Mouse (Mus musculus) lung, embryonic 16.5 days (tissue): ENCODE results near the gene Gpx2. TPM values are rescaled to one million over a fixed set of nuclear protein-coding genes. Genes with fewer than 3 reads are reported as not detected.

Experiments used
- ATAC-seq: fragments of 200-750 bp; cut with Nextera tagmentation; 2 replicates; pipeline ENCODE4 v1.8.0; 2017; ENCODE audit warnings: low read depth, mild to moderate bottlenecking, moderate library complexity
- H3K27ac ChIP-seq: fragments of 300-500 bp; sonication (generic); 2 replicates; pipeline ENCODE4 v1.5.1; 2014; ENCODE audit warnings: mild to moderate bottlenecking, control low read depth, low read length
- H3K27me3 ChIP-seq: fragments of 300-500 bp; sonication (generic); 2 replicates; pipeline ENCODE4 v1.6.1; 2014; ENCODE audit warnings: low read depth, low read length, mixed read lengths; ENCODE audit not compliant: control insufficient read depth, insufficient read depth
- H3K36me3 ChIP-seq: fragments of 300-500 bp; sonication (generic); 2 replicates; pipeline ENCODE4 v1.6.1; 2014; ENCODE audit warnings: low read length; ENCODE audit not compliant: control insufficient read depth, insufficient read depth
- H3K4me1 ChIP-seq: fragments of 300-500 bp; sonication (generic); replicated peaks from 2 replicates; pipeline ENCODE4 v1.6.1; 2014; ENCODE audit warnings: low read length, mixed read lengths; ENCODE audit not compliant: control insufficient read depth, insufficient read depth
- H3K4me2 ChIP-seq: fragments of 300-500 bp; sonication (generic); 2 replicates; pipeline ENCODE4 v1.6.1; 2014; ENCODE audit warnings: low read depth, low read length, control low read depth
- H3K4me3 ChIP-seq: fragments of 300-500 bp; sonication (generic); 2 replicates; pipeline ENCODE4 v1.5.1; 2014; ENCODE audit warnings: mild to moderate bottlenecking, low read length, control low read depth
- H3K9ac ChIP-seq: fragments of 300-500 bp; sonication (generic); 2 replicates; pipeline ENCODE4 v1.6.1; 2014; ENCODE audit warnings: low read length, control low read depth
- H3K9me3 ChIP-seq: fragments of 300-500 bp; sonication (generic); 2 replicates; pipeline ENCODE4 v1.6.1; 2016; ENCODE audit warnings: low read length; ENCODE audit not compliant: control insufficient read depth
- WGBS: fragments of 180-500 bp; shearing (Covaris S2); extraction: QIAGEN DNeasy Blood & Tissue Kit; methylation state at CpG from one replicate; pipeline ENCODE4 v1.1.7; 2014; 5-methylcytosine and 5-hydroxymethylcytosine counted together
- polyA plus RNA-seq: library from polyadenylated mRNA; unstranded; fragments of >200 nt; fragmentation: Nextera tagmentation; extraction: Ambion mirVana; gene quantifications from 2 replicates; pipeline ENCODE4 v1.2.1, GENCODE M21; 2015

The Gpx2 gene
- polyA plus RNA-seq, 1 experiment from 2014 or later = 11.5 TPM

- no peak overlapping the region for H3K27ac ChIP-seq
Measured at GRCm38 (mm10) chr12:76775132-76775531, 20.2 kb downstream of the Gpx2 start.

DNA sequence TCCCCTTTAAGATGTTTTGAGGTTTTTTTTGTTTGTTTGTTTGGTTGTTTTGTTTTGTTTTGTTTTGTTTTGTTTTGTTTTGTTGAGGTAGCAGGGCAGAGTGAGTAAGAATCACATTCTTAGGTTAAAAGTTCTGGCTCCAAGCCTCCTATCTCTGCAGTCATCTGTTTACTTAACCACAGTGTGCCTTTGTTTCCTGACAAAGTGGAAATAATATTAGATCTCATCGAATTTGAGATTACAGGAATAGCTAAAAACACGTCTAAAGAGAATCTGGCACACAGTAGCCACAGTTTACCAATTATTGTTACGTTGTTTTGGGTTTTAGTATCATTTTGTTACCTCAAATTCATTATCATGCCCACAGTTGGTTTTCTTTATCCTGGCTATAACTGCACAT lies 20.7 kb downstream of the Gpx2 start:
- Histone ChIP-seq H3K36me3 (peaks cover 4% of the 10 kb centered on the region; the same call in 1 of the 2 replicates), H3K27ac (no peak overlapping the region), H3K4me2 (no peak overlapping the region), H3K4me3 (no peak overlapping the region), H3K9me3 (no peaks in the 10 kb centered on the region), H3K27me3 (no peaks in the 10 kb centered on the region), H3K4me1 (no peaks in the 10 kb centered on the region), H3K9ac (no peak overlapping the region)
- ATAC-seq = no peak
- WGBS = 54% methylated on average over 3 of the region's 3 CpGs

More at GRCm38 (mm10) chr12:76775132-76775531, 20.2 kb downstream of the Gpx2 start:
- H3K9ac ChIP-seq = no peak overlapping the region
- no peaks in the 10 kb centered on the region for H3K4me1 ChIP-seq
- no peak for ATAC-seq
- peaks cover 4% of the 10 kb centered on the region; the same call in 1 of the 2 replicates for H3K36me3 ChIP-seq
- H3K4me3 ChIP-seq = no peak overlapping the region
- no peaks in the 10 kb centered on the region for H3K9me3 ChIP-seq
- no peak overlapping the region for H3K4me2 ChIP-seq
- no peaks in the 10 kb centered on the region for H3K27me3 ChIP-seq
- 61% methylated on average over 4 of the region's 4 CpGs for WGBS

GRCm38 (mm10) chr12:76771540-76771939 lies 23.8 kb downstream of the Gpx2 start:
- 82% methylated on average over 5 of the region's 5 CpGs for WGBS
- Histone ChIP-seq H3K9me3 (no peaks in the 10 kb centered on the region), H3K9ac (no peak overlapping the region), H3K27me3 (no peaks in the 10 kb centered on the region), H3K4me2 (no peak overlapping the region), H3K4me3 (no peak overlapping the region), H3K4me1 (no peaks in the 10 kb centered on the region; the same call in 1 of the 2 replicates), H3K27ac (no peak overlapping the region), H3K36me3 (no peaks in the 10 kb centered on the region)
- ATAC-seq = no peak

- no peak overlapping the region for H3K9ac ChIP-seq
- no peak overlapping the region for H3K27ac ChIP-seq
- no peaks in the 10 kb centered on the region for H3K9me3 ChIP-seq
- H3K36me3 ChIP-seq = no peaks in the 10 kb centered on the region
- no peaks in the 10 kb centered on the region for H3K27me3 ChIP-seq
- peaks cover 3% of the 10 kb centered on the region for H3K4me1 ChIP-seq
- H3K4me3 ChIP-seq = no peak overlapping the region
- WGBS = 82% methylated on average over 5 of the region's 5 CpGs
- no peak for ATAC-seq
- no peak overlapping the region for H3K4me2 ChIP-seq
Measured at GRCm38 (mm10) chr12:76770841-76771500, 24.4 kb downstream of the Gpx2 start.

- H3K27ac ChIP-seq = peak overlapping the region; percentile 21
- ATAC-seq = peak; percentile 55
- 26% methylated on average over 20 of the region's 20 CpGs for WGBS
Measured at GRCm38 (mm10) chr12:76765901-76766630, 29.3 kb downstream of the Gpx2 start.

GRCm38 (mm10) chr12:76765354-76765851 lies 30.0 kb downstream of the Gpx2 start, which contains the start of the genes Churc1 and Fntb:
Gene Churc1, plus strand, starts transcription at chr12:76765538.
Gene Fntb, plus strand, starts transcription at chr12:76765589.
- Histone ChIP-seq H3K27ac (peak within 1 kb of the TSS; percentile 21), H3K27me3 (no peaks in the 10 kb centered on the region), H3K9ac (peak within 1 kb of the TSS; percentile 76), H3K9me3 (no peaks in the 10 kb centered on the region), H3K4me2 (peak within 1 kb of the TSS; percentile 57), H3K4me3 (peak within 1 kb of the TSS; percentile 81), H3K36me3 (no peaks in the 10 kb centered on the region), H3K4me1 (peaks cover 5% of the 10 kb centered on the region)
- peak; percentile 96 for ATAC-seq
- WGBS = under 1% methylated on average over 31 of the region's 31 CpGs

More at GRCm38 (mm10) chr12:76765901-76766630, 29.3 kb downstream of the Gpx2 start:
- H3K4me3 ChIP-seq = peak overlapping the region; percentile 81
- H3K27me3 ChIP-seq = no peaks in the 10 kb centered on the region
- no peaks in the 10 kb centered on the region for H3K36me3 ChIP-seq
- H3K4me2 ChIP-seq = peak overlapping the region; percentile 57
- H3K9me3 ChIP-seq = no peaks in the 10 kb centered on the region
- H3K9ac ChIP-seq = peak overlapping the region; percentile 76
- H3K4me1 ChIP-seq = peaks cover 5% of the 10 kb centered on the region

GRCm38 (mm10) chr12:76752652-76753318 lies 42.6 kb downstream of the Gpx2 start:
- Histone ChIP-seq H3K9me3 (0 out of 2 replicates have a peak, but pooled peaks cover 4% of the 10 kb centered on the region), H3K27ac (no peak overlapping the region), H3K4me2 (no peak overlapping the region), H3K4me3 (no peak overlapping the region), H3K36me3 (no peaks in the 10 kb centered on the region), H3K27me3 (no peaks in the 10 kb centered on the region), H3K4me1 (no peaks in the 10 kb centered on the region), H3K9ac (no peak overlapping the region)
- WGBS = 40% methylated on average over 14 of the region's 14 CpGs
- ATAC-seq = no peak

DNA sequence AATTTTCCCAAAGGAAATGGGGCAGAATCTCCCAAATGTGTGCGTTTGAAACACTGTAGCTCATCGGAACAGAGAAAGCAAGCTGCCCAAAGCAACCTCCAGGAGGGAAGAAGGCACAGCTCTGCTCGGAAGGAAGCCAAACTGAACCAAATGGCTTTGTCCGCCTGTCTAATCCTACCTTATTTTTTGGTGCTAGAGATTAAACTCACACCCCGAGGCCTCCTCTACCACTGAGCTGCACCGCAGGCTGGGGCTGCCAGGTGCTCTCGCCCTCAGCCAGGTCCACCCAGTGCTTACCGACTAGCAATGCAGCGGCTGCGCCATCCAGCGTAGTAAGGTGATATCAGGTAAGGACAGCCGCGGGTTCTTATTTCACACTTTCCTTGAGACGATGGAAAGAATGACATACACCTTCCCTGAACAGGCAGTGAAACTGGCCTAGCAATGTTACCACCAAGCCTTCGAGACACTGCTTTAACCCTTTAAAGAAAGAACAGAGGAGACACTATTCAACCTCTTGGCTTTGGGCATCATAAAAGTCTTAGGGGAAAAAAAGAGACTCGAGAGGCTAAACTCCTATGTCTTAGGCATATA lies 44.4 kb downstream of the Gpx2 start:
- no peak overlapping the region for H3K27ac ChIP-seq
- H3K27me3 ChIP-seq = no peaks in the 10 kb centered on the region
- 79% methylated on average over 16 of the region's 16 CpGs for WGBS
- no peak for ATAC-seq
- H3K4me3 ChIP-seq = no peak overlapping the region
- no peaks in the 10 kb centered on the region for H3K36me3 ChIP-seq
- no peak overlapping the region for H3K4me2 ChIP-seq
- H3K9ac ChIP-seq = no peak overlapping the region
- H3K9me3 ChIP-seq = 0 out of 2 replicates have a peak, but pooled peaks cover 4% of the 10 kb centered on the region
- no peaks in the 10 kb centered on the region for H3K4me1 ChIP-seq
